Mouse (Mus musculus): Measurements from ENCODE around the gene Glod4.

DNA sequence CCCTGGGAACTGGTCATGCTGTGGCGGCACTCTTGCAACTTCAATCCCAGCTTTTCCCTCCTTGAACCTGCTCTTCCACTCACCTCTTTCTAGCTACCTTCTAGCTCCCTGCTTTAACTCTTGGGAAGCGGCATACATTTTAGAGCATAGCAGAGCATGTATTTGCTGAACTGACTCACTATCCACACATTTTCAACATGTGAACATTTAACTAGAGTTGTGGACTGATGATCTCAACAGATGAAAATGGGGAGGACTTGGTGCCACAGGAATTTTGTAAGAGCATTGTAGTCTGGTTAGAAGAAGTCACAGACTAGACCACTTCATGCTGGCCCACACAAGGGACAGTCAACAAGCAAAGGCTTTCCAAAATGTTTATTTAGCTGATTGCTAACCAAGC is 85.2 kb downstream of the Glod4 start:
- TF ChIP-seq GATA1 (IDR thresholded peaks at IDR 0.05; ENCODE audit: borderline replicate concordance, low read length), result no peak
- TF ChIP-seq FLI1 (IDR thresholded peaks at IDR 0.05; ENCODE audit: low read length), result no peak
